Mouse (Mus musculus): Measurements from ENCODE around the gene Skiv2l.

- TF ChIP-seq CTCF (conservative IDR thresholded peaks at IDR 0.05; ENCODE audit: insufficient read depth, insufficient read length, low read depth, low read length), result no peak
- TF ChIP-seq POLR2A (IDR thresholded peaks at IDR 0.05; ENCODE audit: low read depth, low read length), result no peak
These were observed 16.0 kb upstream of the Skiv2l start for GRCm38 (mm10) chr17:34865981-34866380.

Measured in kidney, adult 2 months (tissue).